Mouse (Mus musculus): ENCODE measurements around the gene Crip1. TPM values are rescaled to one million over a fixed set of nuclear protein-coding genes. Genes with fewer than 3 reads are reported as not detected.
"Not testable (repeated sequence)": the region's sequence is repeated elsewhere in the genome, so short reads cannot be mapped to it uniquely, and the experiment has no call there.

Crip1 gene
- polyA plus RNA-seq, 3 experiments from 2014 or later: 839 to 2,286 (median 900) TPM

DNA sequence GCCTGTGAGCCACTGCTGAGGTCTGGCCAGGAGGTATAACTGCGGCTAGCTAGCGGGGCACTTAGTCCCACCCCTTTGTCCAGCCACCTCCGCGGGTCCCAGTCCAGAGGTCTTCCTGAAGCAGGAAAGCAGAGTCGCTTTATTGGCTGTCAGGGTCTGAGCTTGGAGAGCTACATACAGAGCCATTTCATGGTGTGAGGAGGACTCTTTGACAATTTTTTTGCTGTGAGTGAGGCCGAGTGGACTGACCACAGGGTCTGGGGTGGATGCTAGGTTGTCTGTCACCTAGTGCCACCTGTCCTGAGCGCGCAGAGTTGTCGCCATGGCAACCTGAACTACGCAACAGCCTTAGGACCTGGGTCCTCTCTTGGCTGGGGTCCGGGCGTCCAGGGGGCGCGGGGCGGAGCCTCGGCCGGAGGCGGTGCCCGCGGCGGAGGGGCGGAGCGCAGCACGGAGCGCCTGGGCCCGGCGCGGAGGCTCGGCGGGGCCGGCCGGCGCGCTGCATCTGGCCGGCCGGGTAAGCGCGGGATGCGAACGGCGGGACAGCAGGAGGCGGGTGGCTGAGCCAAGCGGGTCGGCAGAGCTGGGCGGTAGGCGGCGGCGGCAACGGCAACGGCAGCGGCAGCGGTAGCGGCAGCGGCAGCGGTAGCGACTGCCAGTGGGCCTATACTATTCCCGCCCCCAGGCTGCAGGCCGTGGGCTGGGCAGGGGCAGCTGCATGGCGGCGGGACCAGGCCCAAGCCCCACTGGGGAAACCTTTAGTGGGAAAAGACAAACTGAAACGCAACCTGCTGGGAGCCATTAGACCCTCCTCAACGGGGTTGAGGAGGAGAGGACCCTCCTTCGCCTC, 39.6 kb downstream of the Crip1 start, which contains the start of gene Tmem121:
Tmem121 (plus strand) TSS at position 489 of the 850 bp plus-strand sequence.
- ATAC-seq: no peak

DNA sequence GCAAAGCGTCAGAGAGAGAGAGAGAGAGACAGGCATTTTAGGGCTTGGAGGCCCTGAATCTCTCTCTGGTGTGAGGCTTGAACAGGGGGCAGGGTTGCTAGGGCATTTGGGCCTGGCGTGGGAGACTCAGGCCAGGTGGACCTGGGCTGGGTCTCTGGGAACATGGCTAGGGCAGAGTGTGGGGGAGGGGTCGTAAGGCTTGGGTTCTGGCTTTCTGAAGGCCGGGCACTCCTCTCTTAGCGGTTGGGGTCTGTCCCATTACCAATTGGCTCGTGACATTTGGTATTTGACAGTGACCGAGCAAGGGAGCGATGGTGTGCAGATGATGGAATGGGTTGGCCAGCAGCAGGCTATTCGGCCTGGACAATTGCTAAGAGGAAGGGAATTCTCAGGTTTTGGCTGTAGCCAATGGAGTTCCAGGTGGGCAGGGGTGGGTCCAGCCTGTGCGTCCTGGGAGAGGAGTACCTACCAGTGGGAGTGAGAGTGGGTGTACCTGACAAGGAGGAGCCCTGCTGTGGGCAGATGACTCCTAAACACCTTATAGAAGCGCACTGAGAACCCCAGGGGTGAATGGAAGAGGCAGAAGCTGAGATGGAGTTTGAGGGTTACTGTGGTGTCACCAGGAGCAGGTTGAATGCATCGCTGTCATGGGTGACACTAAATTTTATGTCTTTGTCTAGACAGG, 40.4 kb downstream of the Crip1 start:
- ATAC-seq: no peak

- no peak for ATAC-seq
These were observed 40.9 kb downstream of the Crip1 start for GRCm38 (mm10) chr12:113187011-113187375.

DNA sequence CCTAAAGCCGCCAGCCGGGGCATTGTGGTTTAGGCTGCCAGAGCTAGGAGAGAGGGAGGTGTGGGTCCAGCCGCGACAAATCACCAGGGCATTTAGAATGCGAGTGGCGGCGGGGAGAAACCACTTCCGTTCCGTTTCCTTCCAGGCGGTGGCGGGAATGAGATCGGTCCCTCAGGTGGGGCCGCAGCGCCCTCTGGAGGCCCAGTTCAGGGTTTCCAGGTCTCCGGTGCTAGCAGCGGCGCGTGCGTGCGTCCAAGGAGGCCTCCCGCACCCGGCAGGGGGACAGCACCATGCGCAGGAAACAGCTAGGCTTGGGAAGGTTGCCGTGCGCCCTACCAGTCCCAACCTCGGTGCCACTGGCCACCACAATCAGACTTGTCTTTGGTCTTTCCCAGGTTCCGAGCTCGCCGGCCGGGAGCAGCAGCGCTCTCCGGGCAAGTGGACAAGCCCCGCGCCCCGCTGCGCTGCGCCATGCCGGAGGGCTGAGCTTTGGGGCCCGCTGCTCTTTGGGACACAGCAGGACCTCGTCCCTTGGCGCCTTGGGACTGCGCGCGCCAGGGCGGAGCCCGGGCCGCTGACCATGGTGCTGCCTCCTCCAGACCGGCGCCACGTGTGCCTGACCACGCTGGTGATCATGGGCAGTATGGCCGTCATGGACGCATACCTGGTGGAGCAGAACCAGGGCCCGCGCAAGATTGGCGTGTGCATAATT, 41.6 kb downstream of the Crip1 start:
- ATAC-seq: peak; percentile 82

- no peak for ATAC-seq
These were observed 42.4 kb downstream of the Crip1 start for GRCm38 (mm10) chr12:113188349-113189055.

GRCm38 (mm10) chr12:113193423-113193822, 47.3 kb downstream of the Crip1 start:
- no peak for ATAC-seq

- ATAC-seq: not testable (repeated sequence)
These were observed 53.0 kb downstream of the Crip1 start for GRCm38 (mm10) chr12:113199132-113199531.

GRCm38 (mm10) chr12:113201301-113201700, 55.2 kb downstream of the Crip1 start:
- ATAC-seq: no peak

GRCm38 (mm10) chr12:113202008-113202407, 55.9 kb downstream of the Crip1 start:
- no peak for ATAC-seq

Other genes with a start within 250 kb of the Crip1 start
- under 1 TPM; 0.39 to 0.59 (median 0.50) TPM for gene Jag2, start 216.5 kb upstream of the Crip1 start, polyA plus RNA-seq (2017; shearing (Covaris generic))
- 10 to 100 TPM; 33.0 to 42.6 (median 40.7) TPM for gene Nudt14, start 204.2 kb upstream of the Crip1 start, polyA plus RNA-seq (2017; shearing (Covaris generic))
- 1 to 10 TPM; 7.2 to 8.8 (median 7.3) TPM for gene Btbd6, start 169.8 kb upstream of the Crip1 start, polyA plus RNA-seq (2017; shearing (Covaris generic))
- 10 to 100 TPM; 20.2 to 32.0 (median 30.5) TPM for gene Brf1, start 145.6 kb upstream of the Crip1 start, polyA plus RNA-seq (2017; shearing (Covaris generic))
- 1 to 10 TPM; 5.0 to 8.6 (median 6.8) TPM for gene Pacs2, start 131.8 kb upstream of the Crip1 start, polyA plus RNA-seq (2017; shearing (Covaris generic))
- gene Tex22, start 71.8 kb upstream of the Crip1 start, polyA plus RNA-seq (2017; shearing (Covaris generic)): under 1 TPM in 1 of 3 experiments, not detected in 2; 0.30 TPM
- gene Mta1, start 48.0 kb upstream of the Crip1 start, polyA plus RNA-seq (2017; shearing (Covaris generic)): 10 to 100 TPM; 12.1 to 15.0 (median 13.8) TPM
- 10 to 100 TPM in 1 of 3 experiments, 1 to 10 TPM in 2; 4.9 to 10.4 (median 6.0) TPM for gene Crip2, start 6.1 kb upstream of the Crip1 start, polyA plus RNA-seq (2017; shearing (Covaris generic))
- 10 to 100 TPM in 1 of 3 experiments, 1 to 10 TPM in 1, under 1 TPM in 1; 0.90 to 12.3 (median 3.1) TPM for gene Tedc1, start 10.1 kb downstream of the Crip1 start, polyA plus RNA-seq (2017; shearing (Covaris generic))
- gene Tmem121, start 39.6 kb downstream of the Crip1 start, polyA plus RNA-seq (2017; shearing (Covaris generic)): under 1 TPM in 1 of 3 experiments, not detected in 2; 0.23 TPM